Mouse (Mus musculus) layer of hippocampus, adult 11-12 months (tissue): ENCODE results near the gene Rai2.

Experiments
- DNase-seq: peaks from one replicate; pipeline ENCODE4 v3.0.0; 2022; ENCODE audit warnings: low spot score

Gene Rai2

GRCm38 (mm10) chrX:161716865-161717763, at the start of gene Rai2:
TSS of gene Rai2 (plus strand) at chrX:161717069.
- DNase-seq: no peak

- DNase-seq: no peak
These were observed 27.5 kb upstream of the Rai2 start for GRCm38 (mm10) chrX:161689336-161689735.

GRCm38 (mm10) chrX:161716503-161716864, 385 bp upstream of the Rai2 start:
- DNase-seq: no peak

GRCm38 (mm10) chrX:161717764-161718382, 1.0 kb downstream of the Rai2 start:
- no peak for DNase-seq

GRCm38 (mm10) chrX:161718548-161718947, 1.7 kb downstream of the Rai2 start:
- no peak for DNase-seq

GRCm38 (mm10) chrX:161721082-161721481, 4.2 kb downstream of the Rai2 start:
- DNase-seq: no peak

- DNase-seq: peak; percentile 15
These were observed 6.5 kb downstream of the Rai2 start for GRCm38 (mm10) chrX:161723391-161723808.

GRCm38 (mm10) chrX:161726257-161726656, 9.4 kb downstream of the Rai2 start:
- no peak for DNase-seq

- no peak for DNase-seq
These were observed 11.6 kb downstream of the Rai2 start for GRCm38 (mm10) chrX:161728507-161728906.

GRCm38 (mm10) chrX:161730026-161730425, 13.2 kb downstream of the Rai2 start:
- DNase-seq: no peak

- DNase-seq: no peak
These were observed 15.0 kb downstream of the Rai2 start for GRCm38 (mm10) chrX:161731859-161732258.

- DNase-seq: no peak
These were observed 16.9 kb downstream of the Rai2 start for GRCm38 (mm10) chrX:161733581-161734309.

GRCm38 (mm10) chrX:161734310-161734676, 17.4 kb downstream of the Rai2 start:
- DNase-seq: no peak

GRCm38 (mm10) chrX:161739374-161739773, 22.5 kb downstream of the Rai2 start:
- no peak for DNase-seq

- no peak for DNase-seq
These were observed 26.2 kb downstream of the Rai2 start for GRCm38 (mm10) chrX:161743080-161743479.

- DNase-seq: no peak
These were observed 28.4 kb downstream of the Rai2 start for GRCm38 (mm10) chrX:161745296-161745695.

- DNase-seq: no peak
These were observed 30.5 kb downstream of the Rai2 start for GRCm38 (mm10) chrX:161747337-161747736.

GRCm38 (mm10) chrX:161753514-161753913, 36.6 kb downstream of the Rai2 start:
- no peak for DNase-seq

- peak; percentile 11 for DNase-seq
These were observed 59.6 kb downstream of the Rai2 start for GRCm38 (mm10) chrX:161776321-161776962.

- DNase-seq: peak; percentile 11
These were observed 63.6 kb downstream of the Rai2 start for GRCm38 (mm10) chrX:161780321-161781034.

GRCm38 (mm10) chrX:161790182-161790581, 73.3 kb downstream of the Rai2 start:
- peak; percentile 13 for DNase-seq

- peak; percentile 24 for DNase-seq
These were observed 109.3 kb downstream of the Rai2 start for GRCm38 (mm10) chrX:161826186-161826585.
